Mouse (Mus musculus) CH12.LX (cell line): ENCODE measurements around the gene Rhob.

Experiments
- CTCF ChIP-seq, 2 experiments: IDR thresholded peaks in 1 of 2; conservative IDR thresholded peaks in 1 of 2; 2 replicates each; pipeline ENCODE4 v1.5.1; 2011 to 2012; ENCODE audit warnings: low read depth in 2 of 2, low read length in 2 of 2, improper control_type of control experiment in 1 of 2, inconsistent platforms in 1 of 2, mild to moderate bottlenecking in 1 of 2, moderate library complexity in 1 of 2
- E2F4 ChIP-seq: IDR thresholded peaks from 2 replicates; pipeline ENCODE4 v1.6.1; 2011; ENCODE audit warnings: low read depth, low read length, improper control_type of control experiment; ENCODE audit not compliant: insufficient replicate concordance
- EP300 ChIP-seq: IDR thresholded peaks from 2 replicates; pipeline ENCODE4 v1.6.1; 2011; ENCODE audit warnings: low read length, improper control_type of control experiment
- JUND ChIP-seq: conservative IDR thresholded peaks from 2 replicates; pipeline ENCODE4 v1.6.1; 2011; ENCODE audit warnings: low read depth, low read length, improper control_type of control experiment

DNA sequence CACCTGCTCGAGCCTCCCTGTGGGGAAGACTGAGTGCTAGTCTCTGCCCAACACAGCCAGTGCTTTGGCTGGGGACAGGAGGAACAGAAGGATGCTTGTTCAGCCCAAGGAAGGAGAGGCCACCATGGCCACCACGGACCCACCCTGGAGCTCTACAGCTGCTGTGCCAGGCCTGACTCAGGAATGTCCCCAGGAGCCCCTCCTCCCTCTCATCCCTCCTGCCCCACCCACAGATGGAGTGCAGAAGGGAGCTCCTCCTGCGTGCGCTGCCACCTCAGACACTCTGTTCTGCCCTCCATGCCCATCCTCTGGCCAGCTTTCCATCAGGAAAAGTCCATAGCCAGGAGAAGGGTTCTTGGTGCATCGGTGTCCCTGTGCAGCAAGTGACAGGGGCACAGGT, 42.8 kb downstream of the Rhob start:
- TF ChIP-seq E2F4 (no peak), CTCF (conservative IDR thresholded peaks at IDR 0.05 in 1 of 2, IDR thresholded peaks at IDR 0.05 in 1 of 2; ENCODE audit: low read depth in 2 of 2, low read length in 2 of 2) (no peak), JUND (no peak), EP300 (no peak)
